Mouse (Mus musculus) testis, postnatal 10 days (tissue): ENCODE results near the gene Rpl23.
"Not testable (repeated sequence)": the region's sequence is repeated elsewhere in the genome, so short reads cannot be mapped to it uniquely, and the experiment has no call there.

Source experiments
- DNase-seq: peaks from one replicate; pipeline ENCODE4 v3.0.0; 2021; ENCODE audit warnings: low spot score

Rpl23 gene

GRCm38 (mm10) chr11:97799994-97800690, 17.9 kb upstream of the Rpl23 start:
- DNase-seq, result peak; percentile 83

DNA sequence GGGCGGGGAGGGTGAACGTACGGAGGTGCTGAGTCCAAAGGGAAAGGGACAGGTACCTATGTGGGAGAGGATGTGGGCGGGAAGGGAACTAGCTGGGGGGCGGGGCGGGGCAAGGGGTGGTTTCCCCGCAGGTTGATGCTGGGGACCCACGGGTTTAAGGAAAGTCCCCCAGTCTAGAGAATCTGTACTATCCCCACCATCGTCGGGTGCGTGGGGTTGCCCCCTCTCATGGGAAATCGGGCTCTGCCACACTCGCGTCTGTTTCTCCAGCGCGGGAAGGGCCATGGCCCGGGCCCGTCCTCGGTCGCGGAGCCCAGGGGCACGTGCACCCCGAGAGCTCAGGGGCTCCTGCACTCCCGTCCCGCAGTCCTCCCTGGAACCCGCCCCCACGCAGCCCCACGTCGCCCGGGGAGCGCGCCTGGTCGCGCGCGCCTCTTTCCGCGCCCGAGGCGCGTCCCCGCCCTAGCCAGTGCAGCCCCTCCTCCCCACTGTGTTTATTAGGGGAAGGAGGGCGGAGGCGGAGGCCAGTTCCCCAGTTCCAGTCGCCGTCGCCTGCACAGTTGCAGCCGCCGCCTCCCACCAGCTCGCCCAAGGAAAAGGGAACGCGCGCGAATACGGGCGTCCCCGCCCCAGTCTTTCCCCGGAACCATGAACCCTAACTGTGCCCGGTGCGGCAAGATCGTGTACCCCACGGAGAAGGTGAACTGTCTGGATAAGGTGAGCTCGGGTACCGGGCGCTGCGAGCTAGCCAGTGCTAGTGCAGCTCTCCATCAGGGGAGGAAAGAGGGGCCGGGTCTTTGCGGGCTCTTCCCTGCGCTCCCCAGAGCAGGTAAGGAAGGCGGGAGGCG, 17.1 kb upstream of the Rpl23 start:
- DNase-seq, result peak; percentile 90

GRCm38 (mm10) chr11:97798782-97799145, 16.5 kb upstream of the Rpl23 start, which contains the start of gene Lasp1:
Gene Lasp1, plus strand, starts transcription at chr11:97799000.
- DNase-seq, result peak; percentile 90

DNA sequence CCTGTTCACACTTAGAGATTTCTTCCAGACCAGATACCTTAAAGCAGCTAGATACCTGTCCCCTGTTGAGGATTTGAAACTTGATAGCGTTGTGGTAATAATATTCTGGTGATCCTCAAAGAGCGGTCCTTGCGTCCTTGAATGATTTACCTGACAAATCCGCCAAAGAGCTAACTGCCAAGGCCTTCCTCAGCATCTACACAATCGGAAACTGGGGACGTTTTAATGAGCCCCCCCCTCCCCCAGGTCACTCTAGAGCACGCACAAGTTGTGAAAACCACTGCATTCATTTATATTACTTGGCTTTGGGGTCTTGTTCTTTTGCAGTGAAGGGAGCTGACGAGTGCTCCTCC, 15.8 kb upstream of the Rpl23 start:
- no peak for DNase-seq

- DNase-seq, result no peak
These were observed 15.3 kb upstream of the Rpl23 start for GRCm38 (mm10) chr11:97797369-97798082.

- peak; percentile 70 for DNase-seq
These were observed 14.7 kb upstream of the Rpl23 start for GRCm38 (mm10) chr11:97796910-97797309.

DNA sequence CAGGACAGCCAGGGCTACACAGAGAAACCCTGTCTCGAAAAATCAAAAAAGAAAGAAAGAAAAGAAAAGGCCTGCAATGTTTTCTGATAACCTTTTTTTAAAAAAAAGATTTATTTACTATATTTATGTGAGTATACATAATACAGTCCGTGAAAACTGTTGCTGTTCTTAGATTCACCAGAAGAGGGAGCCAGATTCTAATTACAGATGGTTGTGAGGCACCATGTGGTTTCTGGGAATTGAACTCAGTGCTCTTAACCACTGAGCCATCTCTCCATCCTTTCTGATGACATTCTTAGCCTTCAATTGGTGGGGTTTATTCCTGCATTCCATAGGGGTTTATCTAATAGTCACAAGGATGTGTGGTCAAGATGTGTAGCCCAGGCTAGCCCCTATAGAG, 10.9 kb upstream of the Rpl23 start:
- DNase-seq, result no peak

DNA sequence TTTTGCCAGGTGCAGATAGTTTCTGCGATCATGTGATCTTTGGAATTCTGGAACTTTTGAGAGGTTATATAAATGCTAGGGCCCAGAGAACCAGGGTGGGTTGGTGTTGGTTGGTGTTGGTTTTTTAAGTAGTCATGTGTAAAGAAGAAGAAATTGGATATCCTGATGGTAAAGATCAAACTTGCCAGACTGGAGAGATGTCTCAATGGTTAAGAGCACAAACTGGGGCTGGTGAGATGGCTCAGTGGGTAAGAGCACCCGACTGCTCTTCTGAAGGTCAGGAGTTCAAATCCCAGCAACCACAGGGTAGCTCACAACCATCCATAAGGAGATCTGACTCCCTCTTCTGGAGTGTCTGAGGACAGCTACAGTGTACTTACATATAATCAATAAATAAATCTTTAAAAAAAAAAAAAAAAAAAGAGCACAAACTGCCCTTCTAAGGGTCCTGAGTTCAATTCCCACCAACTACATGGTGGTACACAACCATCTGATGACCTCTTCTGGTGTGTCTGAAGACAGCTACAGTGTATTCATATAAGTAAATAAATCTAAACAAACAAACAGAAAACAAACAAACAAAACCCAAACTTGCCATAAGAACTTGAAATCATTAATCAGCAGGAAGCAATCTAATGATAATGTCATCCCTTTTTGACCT, 8.7 kb upstream of the Rpl23 start:
- not testable (repeated sequence) for DNase-seq

DNA sequence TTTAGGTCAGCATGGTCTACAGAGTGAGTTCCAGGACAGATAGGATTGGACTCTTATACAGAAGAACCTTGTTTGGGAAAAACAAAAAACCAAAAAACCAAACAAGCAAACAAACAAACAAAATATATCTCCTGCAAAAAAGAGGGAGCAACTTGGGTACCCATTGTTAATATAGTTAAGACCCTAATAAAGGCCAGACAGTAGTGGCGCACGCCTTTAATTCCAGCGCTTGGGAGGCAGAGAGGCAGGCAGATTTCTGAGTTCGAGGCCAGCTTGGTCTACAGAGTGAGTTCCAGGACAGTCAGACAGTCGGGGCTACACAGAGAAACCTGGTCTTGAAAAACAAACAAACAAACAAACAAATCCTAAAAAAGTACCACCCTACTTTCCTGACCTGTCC, 7.5 kb upstream of the Rpl23 start:
- no peak for DNase-seq

DNA sequence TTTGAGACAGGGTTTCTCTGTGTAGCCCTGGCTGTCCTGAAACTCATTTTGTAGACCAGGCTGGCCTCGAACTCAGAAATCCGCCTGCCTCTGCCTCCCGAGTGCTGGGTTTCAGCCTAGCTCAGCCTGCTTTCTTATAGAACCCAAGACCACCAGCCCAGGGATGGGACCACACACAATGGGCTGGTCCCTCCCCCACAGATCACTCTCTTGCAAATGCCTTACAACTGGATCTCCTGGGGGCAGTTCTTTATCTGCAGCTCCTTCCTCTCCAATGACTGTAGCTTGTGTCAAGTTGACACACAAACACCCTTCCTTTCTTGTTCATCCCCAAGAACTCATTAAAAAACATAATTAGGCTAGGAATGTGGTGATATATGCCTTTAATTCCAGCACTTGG, 5.7 kb upstream of the Rpl23 start:
- no peak for DNase-seq

DNA sequence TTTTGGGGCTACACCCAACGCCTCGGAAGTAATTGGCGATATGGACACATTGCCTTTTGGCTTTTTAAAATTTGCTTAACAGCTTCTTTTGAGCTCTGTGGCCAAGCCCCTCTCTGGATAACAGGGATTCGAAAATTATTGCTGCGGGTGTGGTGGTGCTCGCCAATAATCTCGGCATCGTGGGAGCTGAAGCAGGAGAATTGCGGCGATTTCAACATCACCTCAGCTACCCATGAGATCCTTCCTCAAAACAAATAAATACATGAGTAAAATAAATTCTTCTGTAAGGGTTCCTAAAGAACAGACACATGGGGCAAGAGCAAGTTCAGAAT, 293 bp upstream of the Rpl23 start:
- DNase-seq, result no peak

- DNase-seq, result no peak
These were observed 782 bp downstream of the Rpl23 start for GRCm38 (mm10) chr11:97781478-97781831.

DNA sequence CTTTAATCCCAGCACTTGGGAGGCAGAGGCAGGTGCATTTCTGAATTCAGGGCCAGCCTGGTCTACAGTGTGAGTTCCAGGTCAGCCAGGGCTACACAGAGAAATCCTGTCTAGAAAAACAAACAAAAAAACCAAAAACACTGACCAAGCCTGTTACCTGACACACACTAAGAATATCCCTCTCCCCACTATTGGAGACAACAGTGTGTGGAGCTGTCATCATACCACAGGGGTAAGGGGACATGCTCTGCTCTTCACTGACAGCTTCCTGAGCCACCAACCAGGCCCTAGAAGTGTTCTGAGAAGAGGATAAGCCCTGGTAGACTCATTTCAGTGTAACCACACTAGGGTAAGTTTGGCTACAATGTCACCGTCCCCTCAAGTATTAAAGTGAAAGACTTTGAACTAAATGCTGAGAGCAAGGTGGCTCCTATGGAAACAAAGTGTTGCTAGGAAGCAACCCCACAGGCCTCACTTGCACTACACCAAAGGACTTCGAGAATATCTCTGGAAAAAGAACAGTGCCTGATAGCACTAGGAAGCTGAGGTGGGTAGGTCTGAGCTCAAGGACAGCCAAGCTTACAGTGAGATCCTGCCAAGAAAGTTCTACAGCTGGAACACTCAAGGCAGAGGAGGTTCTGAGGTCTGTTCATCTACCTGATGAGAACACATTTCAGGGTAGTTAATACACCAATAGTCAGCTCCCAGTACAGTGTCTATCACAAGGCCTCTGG, 2.1 kb downstream of the Rpl23 start:
- no peak for DNase-seq

DNA sequence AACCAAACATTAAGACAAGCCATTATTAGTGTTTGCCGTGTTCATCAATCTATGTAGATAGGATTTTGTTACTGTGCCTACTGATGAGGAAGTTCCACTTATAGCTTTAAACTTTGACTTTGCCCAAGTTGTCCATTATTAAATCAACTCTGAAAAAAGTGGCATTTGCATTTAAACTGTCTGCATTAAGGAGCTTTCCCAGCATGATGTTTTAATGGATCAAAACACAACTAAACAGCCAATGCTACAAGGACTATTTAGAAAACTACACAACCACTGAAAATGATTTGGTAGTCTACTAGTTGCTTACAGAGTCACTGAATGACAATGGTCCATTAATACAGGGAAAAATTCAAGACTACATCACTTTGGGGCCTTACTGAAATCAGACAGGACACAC, 3.3 kb downstream of the Rpl23 start:
- no peak for DNase-seq

DNA sequence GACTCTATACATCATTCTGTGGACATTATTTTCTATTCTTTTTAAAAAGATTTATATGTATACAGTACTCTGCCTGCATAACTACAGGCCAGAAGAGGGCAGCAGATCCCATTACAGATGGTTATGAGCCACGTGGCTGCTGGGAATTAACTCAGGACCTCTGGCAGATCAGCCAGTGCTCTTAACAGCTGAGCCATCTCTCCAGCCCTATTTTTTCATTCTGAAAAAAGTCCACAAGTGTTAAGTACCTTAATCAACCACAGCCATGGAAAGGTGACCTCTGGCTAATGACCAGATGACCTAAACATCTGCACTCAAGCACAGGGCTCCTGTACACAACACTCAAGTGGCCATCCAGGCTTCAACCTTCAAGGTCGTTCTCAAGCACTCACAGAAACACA, 5.1 kb downstream of the Rpl23 start:
- DNase-seq, result no peak

GRCm38 (mm10) chr11:97776497-97777128, 5.6 kb downstream of the Rpl23 start:
- no peak for DNase-seq

GRCm38 (mm10) chr11:97775808-97776496, 6.3 kb downstream of the Rpl23 start, which contains the start of gene 1700001P01Rik:
Gene 1700001P01Rik, minus strand, starts transcription at chr11:97775918.
- DNase-seq, result no peak

DNA sequence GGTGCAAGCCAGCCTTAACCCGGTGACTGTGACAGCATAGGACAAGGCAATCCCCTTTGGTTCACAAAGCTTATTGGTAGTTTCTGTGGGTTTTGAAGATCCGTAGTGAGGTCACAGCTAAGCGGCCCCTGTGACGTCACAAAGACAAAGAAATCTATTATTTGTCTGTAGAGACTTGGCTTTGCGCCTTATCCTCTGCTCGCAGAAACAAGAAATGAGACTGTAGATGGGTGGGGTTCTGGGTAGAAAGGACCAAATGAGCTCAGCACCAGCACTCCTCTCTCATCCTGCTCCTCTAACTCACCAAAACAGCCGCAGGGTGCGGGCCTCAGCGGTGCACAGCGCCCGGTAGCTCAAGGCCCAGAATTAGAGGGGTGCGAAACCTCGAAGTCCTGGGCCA, 7.1 kb downstream of the Rpl23 start:
- DNase-seq, result no peak

DNA sequence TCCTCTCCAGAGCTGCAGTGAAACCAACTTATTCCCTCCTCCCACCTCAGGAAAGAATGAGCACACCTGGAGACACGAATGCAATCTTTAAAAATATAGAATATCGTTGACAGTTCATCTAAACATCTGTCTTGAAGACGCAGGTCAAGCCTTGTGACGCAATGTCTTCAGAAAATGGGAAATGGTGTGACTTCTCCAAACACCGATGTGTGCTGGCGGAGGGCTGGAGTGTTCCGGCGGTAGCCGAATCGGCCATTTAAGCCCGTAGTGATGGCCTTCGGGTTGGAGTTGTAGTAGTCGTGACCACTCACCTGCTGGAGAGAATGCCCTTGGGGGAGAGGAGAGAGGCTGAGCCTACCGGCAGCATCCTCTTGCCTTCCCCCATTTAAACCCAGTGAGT, 10.8 kb downstream of the Rpl23 start:
- no peak for DNase-seq

DNA sequence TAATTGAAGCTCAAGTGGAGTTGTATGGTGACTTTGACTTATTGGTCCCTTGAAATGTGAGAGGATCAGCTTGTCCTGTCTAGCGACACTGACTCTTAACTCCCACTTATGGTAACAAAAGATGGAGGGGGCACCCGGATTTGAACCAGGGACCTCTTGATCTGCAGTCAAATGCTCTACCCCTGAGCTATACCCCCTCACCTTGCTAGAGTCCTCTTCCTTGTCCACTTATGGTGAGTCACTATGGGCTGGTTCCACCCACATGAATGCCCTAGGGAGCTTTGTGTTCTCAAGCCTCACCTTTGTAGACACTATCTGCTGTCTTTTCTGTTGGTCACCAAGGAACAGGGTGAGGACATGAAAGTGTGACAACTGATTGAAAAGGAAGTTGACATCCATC, 12.5 kb downstream of the Rpl23 start:
- no peak for DNase-seq
